In genomic region chr2:105953862-105954261, GRCm38 (mm10) we compare ENCODE assay signal across 21 mouse cellular contexts.
"Had no signal": no experiment of that assay in that cellular context is flagged by ENCODE, and none has a peak within 500 bp of the region (broad histone marks: within the 10 kb centered on the region; RNA-seq: fewer than 3 reads in every experiment).

No protein-coding gene starts in this region.

- H3K4me3 ChIP-seq: lung, embryonic 15.5 days; megakaryocyte, embryonic 14.5 days; midbrain, embryonic 10.5 days; myocyte; neural tube, embryonic 13.5 days; neural tube, embryonic 15.5 days had no signal

- H3K4me2 ChIP-seq: lung, embryonic 15.5 days; neural tube, embryonic 13.5 days; neural tube, embryonic 15.5 days had no signal

- H3K27me3 ChIP-seq: lung, embryonic 15.5 days; megakaryocyte, embryonic 14.5 days; neural tube, embryonic 13.5 days; neural tube, embryonic 15.5 days had no signal

- H3K4me1 ChIP-seq: lung, embryonic 15.5 days; megakaryocyte, embryonic 14.5 days; midbrain, embryonic 10.5 days; neural tube, embryonic 13.5 days; neural tube, embryonic 15.5 days had no signal

- H3K27ac ChIP-seq: lung, embryonic 15.5 days; macrophage; midbrain, embryonic 10.5 days; neural tube, embryonic 13.5 days; neural tube, embryonic 15.5 days had no signal

- ATAC-seq: lung, postnatal 0 days; midbrain, embryonic 16.5 days had no signal

- H3K36me3 ChIP-seq: lung, embryonic 15.5 days; neural tube, embryonic 13.5 days had no signal

- H3K9ac ChIP-seq: lung, embryonic 15.5 days; neural tube, embryonic 13.5 days; neural tube, embryonic 15.5 days had no signal

- DNase-seq: lung, adult 2 months; lung, postnatal 14 days; lung, postnatal 36 days; midbrain, embryonic 14.5 days; retina, postnatal 1 day; right cerebral cortex, adult 18-20 months; right cerebral cortex, postnatal 25 days; right cerebral cortex, postnatal 4 days; spleen, adult 18-20 months; thymus, adult 18-20 months; thymus, postnatal 14 days; thymus, postnatal 36 days had no signal

- H3K9me3 ChIP-seq: lung, embryonic 15.5 days; megakaryocyte, embryonic 14.5 days; midbrain, embryonic 10.5 days; neural tube, embryonic 13.5 days; neural tube, embryonic 15.5 days had no signal
